Mouse (Mus musculus) cerebellum, adult 11 months (tissue): ENCODE measurements around the gene Olfr573-ps1.

Experiments
- DNase-seq: peaks from one replicate; pipeline ENCODE4 v3.0.0; 2022

Gene Olfr573-ps1

DNA sequence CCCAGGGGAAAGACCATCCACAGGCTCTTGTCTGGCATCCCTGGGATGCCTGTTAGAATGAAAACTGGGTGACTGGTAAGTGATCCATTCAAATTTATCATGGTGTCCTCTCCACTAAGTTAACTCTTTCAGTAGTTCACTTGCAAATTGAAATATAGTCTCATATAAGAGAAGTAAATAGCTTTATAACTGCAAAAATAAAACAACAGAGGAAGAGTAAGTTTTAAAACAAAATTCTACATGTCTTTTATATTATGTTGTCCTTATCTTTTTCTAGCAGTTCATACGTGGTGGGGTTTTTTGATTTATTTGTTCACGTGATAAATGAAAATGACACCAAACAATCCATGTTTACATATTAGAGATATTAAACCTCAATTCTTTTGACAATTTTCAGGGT is at the start of gene Olfr573-ps1:
Olfr573-ps1 (minus strand) TSS at position 101 of the 400 bp plus-strand sequence.
- DNase-seq, result no peak

GRCm38 (mm10) chr7:102989224-102989623 is 46.8 kb upstream of the Olfr573-ps1 start, which contains the start of gene Olfr578:
Gene Olfr578 (minus strand): TSS chr7:102989324.
- no peak for DNase-seq

GRCm38 (mm10) chr7:102975843-102976242 is 33.5 kb upstream of the Olfr573-ps1 start, which contains the start of gene Olfr577:
Gene Olfr577 (minus strand): TSS chr7:102975943.
- no peak for DNase-seq

DNA sequence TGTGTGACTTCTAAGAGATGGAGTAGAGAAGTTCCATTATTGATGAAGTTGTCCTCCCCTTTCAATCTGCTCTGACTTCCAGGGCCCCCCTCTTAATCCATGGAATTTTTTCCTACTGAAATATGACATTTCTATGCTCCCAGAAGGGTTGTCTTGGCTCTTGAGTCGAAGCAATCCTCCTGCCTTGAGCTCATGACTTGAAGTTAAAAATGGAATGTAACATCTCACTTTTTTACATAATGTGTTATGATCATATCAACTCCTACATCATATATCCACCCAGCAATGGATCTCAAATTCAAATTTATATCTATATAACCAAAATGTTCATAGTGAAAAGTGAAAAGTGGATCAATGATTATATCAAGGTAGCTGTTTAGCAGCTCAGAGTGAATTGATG is 32.0 kb upstream of the Olfr573-ps1 start:
- no peak for DNase-seq

GRCm38 (mm10) chr7:102962360-102962759 is 20.0 kb upstream of the Olfr573-ps1 start, which contains the start of gene Olfr576:
Gene Olfr576 (plus strand): TSS chr7:102962660.
- DNase-seq, result no peak

- DNase-seq, result no peak
These were observed 16.2 kb upstream of the Olfr573-ps1 start, which contains the start of gene Olfr575 for GRCm38 (mm10) chr7:102958593-102958992. Gene Olfr575 (minus strand): TSS chr7:102958775.

- no peak for DNase-seq
These were observed 15.8 kb upstream of the Olfr573-ps1 start for GRCm38 (mm10) chr7:102958137-102958536.

DNA sequence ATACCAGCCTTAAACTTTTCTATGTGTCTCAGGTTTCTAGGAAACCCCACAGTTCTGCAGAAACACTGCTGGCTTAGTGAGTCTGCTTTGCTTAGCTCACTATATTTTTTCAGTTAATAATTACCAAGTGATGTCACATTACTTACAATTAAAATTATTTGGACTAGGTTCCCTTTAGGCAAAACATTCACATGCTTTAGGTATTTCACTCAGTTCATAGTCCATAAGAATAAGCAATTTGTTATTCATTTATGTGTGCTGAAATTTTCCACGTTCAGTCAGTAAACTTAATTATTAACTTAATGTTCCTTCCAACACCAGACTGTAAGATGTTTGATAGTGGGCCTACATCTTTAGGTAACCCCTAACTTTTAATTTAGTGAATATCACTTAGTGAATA is 8.4 kb upstream of the Olfr573-ps1 start:
- DNase-seq, result no peak

DNA sequence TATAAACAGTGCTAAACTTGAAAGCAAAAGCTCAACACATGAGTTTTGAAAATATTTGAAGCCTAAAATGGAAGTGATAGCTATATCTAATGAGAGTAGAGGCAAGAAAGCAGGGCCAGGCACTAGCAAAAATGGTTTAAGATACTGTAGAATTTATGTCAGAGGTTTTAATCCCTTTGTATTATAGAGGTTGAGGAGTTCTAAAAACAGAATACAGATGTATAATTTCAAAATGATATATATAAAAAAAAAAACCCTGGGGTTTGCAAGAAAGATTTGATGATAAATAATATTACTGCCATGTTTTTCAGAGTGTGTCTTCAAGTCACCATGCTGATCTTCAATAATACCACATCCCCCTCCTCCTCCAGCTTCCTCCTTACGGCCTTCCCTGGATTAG is 5.8 kb upstream of the Olfr573-ps1 start, which contains the start of gene Olfr574:
Olfr574 (plus strand) TSS at position 301 of the 400 bp plus-strand sequence.
- DNase-seq, result no peak

DNA sequence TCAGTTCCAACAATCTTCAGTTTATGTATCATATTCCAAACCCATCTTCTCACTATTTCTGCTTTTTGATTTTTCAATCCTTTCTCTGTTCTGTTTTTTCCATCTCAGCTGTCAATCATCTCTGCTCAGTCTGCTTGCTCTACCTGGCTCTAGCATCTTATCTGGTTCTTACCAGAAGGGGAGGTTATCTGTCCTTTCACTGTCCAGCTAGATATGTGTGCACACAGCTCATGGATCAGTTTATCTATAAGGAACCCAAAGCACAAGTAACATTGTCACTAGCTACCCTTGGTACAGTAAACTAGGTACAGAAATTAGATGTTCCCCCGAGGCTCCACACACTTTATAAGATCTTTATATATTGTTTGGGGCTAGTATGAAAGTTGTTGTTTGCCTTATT is 1.0 kb upstream of the Olfr573-ps1 start:
- DNase-seq, result no peak

DNA sequence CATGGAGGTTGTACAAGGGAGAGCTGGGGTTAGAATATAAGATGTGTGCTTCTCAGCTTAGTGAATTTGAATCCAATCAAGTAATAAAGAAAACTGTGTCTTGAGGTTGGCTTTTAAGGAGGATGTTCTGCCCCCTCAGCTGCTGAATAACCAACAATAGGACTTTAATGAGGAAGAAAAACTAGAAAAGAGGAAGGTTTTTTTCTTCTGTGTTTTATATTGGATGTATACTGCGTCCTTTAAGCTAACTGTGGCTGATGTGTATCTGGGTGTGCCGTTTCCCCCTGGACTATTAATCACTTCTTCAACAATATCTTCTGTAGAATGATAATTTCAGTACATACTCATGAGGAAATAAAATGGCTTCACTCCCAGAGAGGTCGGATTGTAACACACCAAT is 15.3 kb downstream of the Olfr573-ps1 start:
- DNase-seq, result no peak

- no peak for DNase-seq
These were observed 18.3 kb downstream of the Olfr573-ps1 start, which contains the start of gene Olfr572 for GRCm38 (mm10) chr7:102924109-102924508. Gene Olfr572 (plus strand): TSS chr7:102924409.

DNA sequence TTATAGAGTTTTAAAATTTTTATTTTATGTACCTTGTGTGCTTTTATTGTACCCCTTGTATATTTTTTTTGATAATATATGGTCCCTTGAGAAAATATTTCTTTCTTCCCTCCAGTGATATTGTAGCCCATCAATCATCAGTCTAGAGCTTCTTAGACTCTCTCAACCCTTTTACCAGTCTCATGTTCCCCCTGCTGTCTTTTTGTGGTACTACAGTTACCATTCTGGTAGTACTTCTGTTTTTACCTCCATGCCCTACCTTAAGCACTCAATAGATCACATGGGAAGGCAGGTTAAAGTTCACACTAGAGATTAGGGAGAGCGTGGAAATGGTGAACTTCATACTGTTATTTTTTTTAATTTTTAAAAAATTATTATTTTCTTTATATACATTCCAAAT is 22.7 kb downstream of the Olfr573-ps1 start:
- no peak for DNase-seq

DNA sequence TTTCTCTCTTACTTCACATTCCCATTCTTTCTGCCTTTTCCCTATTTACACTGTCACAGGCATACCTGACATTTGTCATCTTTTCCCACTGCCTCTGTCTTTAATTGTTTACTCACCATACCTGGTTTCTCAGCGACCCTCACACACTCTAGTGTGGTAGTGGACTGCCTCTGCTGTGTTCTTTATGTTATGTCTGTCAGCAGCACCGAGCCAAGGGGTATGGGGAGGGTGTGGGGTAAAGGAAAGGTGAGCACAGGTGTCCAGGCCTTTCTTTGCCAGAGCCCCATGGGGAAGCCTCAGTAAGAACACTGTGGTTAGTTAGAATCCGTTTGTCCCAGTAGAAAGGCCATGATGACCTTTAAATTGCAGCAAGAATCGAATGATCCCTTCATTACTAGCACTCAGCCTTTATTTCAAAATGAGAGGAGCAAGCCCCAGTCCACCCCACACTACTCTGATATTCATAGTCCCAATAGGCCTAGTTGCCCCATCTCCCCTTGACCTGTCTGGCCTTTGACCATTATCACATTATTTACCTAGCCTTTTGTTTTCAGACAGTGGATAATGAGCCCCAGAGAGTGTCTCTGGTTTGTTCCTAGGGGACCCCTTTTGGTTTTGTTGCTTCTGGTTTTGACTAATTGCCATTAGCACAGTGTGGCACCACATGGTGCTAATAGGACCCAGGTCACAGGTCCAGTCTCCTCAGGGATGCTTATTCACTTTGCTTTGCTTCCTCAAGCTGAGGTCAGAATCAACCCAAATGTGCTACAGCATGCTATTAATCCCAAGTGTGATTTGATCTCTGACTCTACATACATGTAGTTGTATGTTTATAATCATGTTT is 25.1 kb downstream of the Olfr573-ps1 start, which contains the start of gene Olfr571:
Olfr571 (minus strand) TSS at position 505 of the 844 bp plus-strand sequence.
- no peak for DNase-seq

GRCm38 (mm10) chr7:102916405-102916804 is 26.0 kb downstream of the Olfr573-ps1 start:
- no peak for DNase-seq

- no peak for DNase-seq
These were observed 27.1 kb downstream of the Olfr573-ps1 start for GRCm38 (mm10) chr7:102915261-102915660.
